ENCODE assay signal across 8 mouse cellular contexts in genomic region chr9:80165690-80166089, GRCm38 (mm10). TPM values are rescaled to one million over a fixed set of nuclear protein-coding genes. Genes with fewer than 3 reads are reported as not detected.
DNase-seq lines count a peak whose midpoint lies in the region; ATAC-seq and TF ChIP-seq lines count a peak whose summit lies in the region.

No protein-coding gene starts in this region.

- no peaks in the 10 kb centered on the region for H3K36me3 ChIP-seq in embryonic facial prominence, embryonic 13.5 days
- no peaks in the 10 kb centered on the region for H3K36me3 ChIP-seq in intestine, postnatal 0 days (ENCODE audit: control insufficient read depth, insufficient read depth)
- no peaks in the 10 kb centered on the region for H3K36me3 ChIP-seq in midbrain, embryonic 11.5 days (ENCODE audit: control insufficient read depth, insufficient read depth, low read length)

- no peaks in the 10 kb centered on the region for H3K27me3 ChIP-seq in embryonic facial prominence, embryonic 13.5 days
- no peaks in the 10 kb centered on the region for H3K27me3 ChIP-seq in intestine, postnatal 0 days (replicated peaks; ENCODE audit: control insufficient read depth, insufficient read depth, low read length)
- H3K27me3 ChIP-seq in midbrain, embryonic 11.5 days (ENCODE audit: control insufficient read depth, insufficient read depth, low read length), result no peaks in the 10 kb centered on the region

- no peak overlapping the region for H3K27ac ChIP-seq in embryonic facial prominence, embryonic 13.5 days
- H3K27ac ChIP-seq in intestine, postnatal 0 days (ENCODE audit: low read depth, low read length), result peak overlapping the region; percentile 99
- no peak overlapping the region for H3K27ac ChIP-seq in midbrain, embryonic 11.5 days (ENCODE audit: low read depth, low read length)

- H3K4me1 ChIP-seq in embryonic facial prominence, embryonic 13.5 days, result no peaks in the 10 kb centered on the region
- H3K4me1 ChIP-seq in intestine, postnatal 0 days (replicated peaks; ENCODE audit: control insufficient read depth, insufficient read depth, low read length), result no peaks in the 10 kb centered on the region
- no peaks in the 10 kb centered on the region for H3K4me1 ChIP-seq in midbrain, embryonic 11.5 days (ENCODE audit: control insufficient read depth, insufficient read depth, low read length)

- H3K9ac ChIP-seq in embryonic facial prominence, embryonic 13.5 days, result no peak overlapping the region
- peak overlapping the region; percentile 95 for H3K9ac ChIP-seq in intestine, postnatal 0 days (ENCODE audit: low read depth, low read length)
- H3K9ac ChIP-seq in midbrain, embryonic 11.5 days (ENCODE audit: low read length), result no peak overlapping the region

- DNase-seq in cerebellum, adult 8-10 months, result peak; percentile 20
- DNase-seq in cerebellum, adult 9-10 months, result no peak
- DNase-seq in midbrain, embryonic 11.5 days (ENCODE audit: low spot score, missing footprints), result peak; percentile 90
- no peak for DNase-seq in spleen, postnatal 10 days (ENCODE audit: low spot score in 2 of 2)
- DNase-seq in adrenal gland, postnatal 25 days, result no peak
- DNase-seq in thymus, postnatal 14 days, result no peak

- ATAC-seq in embryonic facial prominence, embryonic 13.5 days (ENCODE audit: insufficient number of reproducible peaks, insufficient read depth, low FRiP score, low TSS enrichment, low read depth), result no peak
- no peak for ATAC-seq in intestine, postnatal 0 days
- ATAC-seq in midbrain, embryonic 11.5 days (ENCODE audit: low FRiP score), result no peak

- H3K9me3 ChIP-seq in embryonic facial prominence, embryonic 13.5 days, result no peaks in the 10 kb centered on the region
- H3K9me3 ChIP-seq in intestine, postnatal 0 days (ENCODE audit: control insufficient read depth), result no peaks in the 10 kb centered on the region
- H3K9me3 ChIP-seq in midbrain, embryonic 11.5 days (ENCODE audit: control insufficient read depth, low read length), result no peaks in the 10 kb centered on the region

- peak overlapping the region; percentile 83 for H3K4me2 ChIP-seq in embryonic facial prominence, embryonic 13.5 days
- H3K4me2 ChIP-seq in intestine, postnatal 0 days (replicated peaks; ENCODE audit: low read depth), result peak overlapping the region; percentile 71
- peak overlapping the region; percentile 70 for H3K4me2 ChIP-seq in midbrain, embryonic 11.5 days

- peak overlapping the region; percentile 83 for H3K4me3 ChIP-seq in embryonic facial prominence, embryonic 13.5 days
- H3K4me3 ChIP-seq in intestine, postnatal 0 days (ENCODE audit: low read depth, low read length), result peak overlapping the region; percentile 93
- H3K4me3 ChIP-seq in midbrain, embryonic 11.5 days (ENCODE audit: low read depth, low read length), result no peak overlapping the region

- WGBS in embryonic facial prominence, embryonic 13.5 days, result 22% methylated on average over 9 of the region's 9 CpGs
- WGBS in intestine, postnatal 0 days, result 6% methylated on average over 9 of the region's 9 CpGs
- WGBS in midbrain, embryonic 11.5 days, result 58% methylated on average over 9 of the region's 9 CpGs

- no peak for TF ChIP-seq CTCF in intestine, postnatal 0 days (IDR thresholded peaks at IDR 0.05; ENCODE audit: low read depth)

RNA-seq across cellular contexts. Expression of gene Myo6, which starts 0.9 kb away (rescaled TPM):
- polyA plus RNA-seq in embryonic facial prominence, embryonic 13.5 days (2015; fragmentation: Nextera tagmentation; extraction: Ambion mirVana), result 16.2 and 17.4 TPM in 2 replicates
- 50.9 and 65.5 TPM in 2 replicates for polyA plus RNA-seq in intestine, postnatal 0 days (2015; fragmentation: Nextera tagmentation; extraction: Ambion mirVana)
- polyA plus RNA-seq in midbrain, embryonic 11.5 days (2014; fragmentation: Nextera tagmentation; extraction: Ambion mirVana), result 11.1 and 14.4 TPM in 2 replicates
- total RNA-seq in adrenal gland, postnatal 25 days (2021), result 39.5 and 47.2 TPM in 2 replicates

Comparison
In these comparisons a context has a peak if more than half of its experiments do, and no peak if none do; other contexts are left out.
1. DNase-seq: peak in cerebellum, adult 8-10 months (single experiment) and midbrain, embryonic 11.5 days (single experiment); none in cerebellum, adult 9-10 months (single experiment), spleen, postnatal 10 days (0 of 2), adrenal gland, postnatal 25 days (single experiment) and thymus, postnatal 14 days (single experiment).
2. Peak in every context shown above with its lines, with median percentiles within 50 percentile points of each other: H3K4me2 ChIP-seq.